Mouse (Mus musculus) liver, adult (tissue): ENCODE measurements around the gene Agps.
"Not testable (repeated sequence)": the region's sequence is repeated elsewhere in the genome, so short reads cannot be mapped to it uniquely, and the experiment has no call there.

Source experiments
- GATA4 ChIP-seq: IDR thresholded peaks from 2 replicates; pipeline ENCODE4 v1.6.1; 2014; ENCODE audit warnings: mild to moderate bottlenecking, low read length; ENCODE audit not compliant: insufficient replicate concordance

The Agps gene

GRCm38 (mm10) chr2:75950685-75951084, 118.7 kb downstream of the Agps start:
- no peak for TF ChIP-seq GATA4

- TF ChIP-seq GATA4, result no peak
Measured at GRCm38 (mm10) chr2:75953320-75953719, 121.3 kb downstream of the Agps start.

- no peak for TF ChIP-seq GATA4
Measured at GRCm38 (mm10) chr2:75955709-75956108, 123.7 kb downstream of the Agps start.

GRCm38 (mm10) chr2:75959183-75959849, 127.3 kb downstream of the Agps start:
- no peak for TF ChIP-seq GATA4

- TF ChIP-seq GATA4, result no peak
Measured at GRCm38 (mm10) chr2:75959850-75960365, 127.9 kb downstream of the Agps start.

DNA sequence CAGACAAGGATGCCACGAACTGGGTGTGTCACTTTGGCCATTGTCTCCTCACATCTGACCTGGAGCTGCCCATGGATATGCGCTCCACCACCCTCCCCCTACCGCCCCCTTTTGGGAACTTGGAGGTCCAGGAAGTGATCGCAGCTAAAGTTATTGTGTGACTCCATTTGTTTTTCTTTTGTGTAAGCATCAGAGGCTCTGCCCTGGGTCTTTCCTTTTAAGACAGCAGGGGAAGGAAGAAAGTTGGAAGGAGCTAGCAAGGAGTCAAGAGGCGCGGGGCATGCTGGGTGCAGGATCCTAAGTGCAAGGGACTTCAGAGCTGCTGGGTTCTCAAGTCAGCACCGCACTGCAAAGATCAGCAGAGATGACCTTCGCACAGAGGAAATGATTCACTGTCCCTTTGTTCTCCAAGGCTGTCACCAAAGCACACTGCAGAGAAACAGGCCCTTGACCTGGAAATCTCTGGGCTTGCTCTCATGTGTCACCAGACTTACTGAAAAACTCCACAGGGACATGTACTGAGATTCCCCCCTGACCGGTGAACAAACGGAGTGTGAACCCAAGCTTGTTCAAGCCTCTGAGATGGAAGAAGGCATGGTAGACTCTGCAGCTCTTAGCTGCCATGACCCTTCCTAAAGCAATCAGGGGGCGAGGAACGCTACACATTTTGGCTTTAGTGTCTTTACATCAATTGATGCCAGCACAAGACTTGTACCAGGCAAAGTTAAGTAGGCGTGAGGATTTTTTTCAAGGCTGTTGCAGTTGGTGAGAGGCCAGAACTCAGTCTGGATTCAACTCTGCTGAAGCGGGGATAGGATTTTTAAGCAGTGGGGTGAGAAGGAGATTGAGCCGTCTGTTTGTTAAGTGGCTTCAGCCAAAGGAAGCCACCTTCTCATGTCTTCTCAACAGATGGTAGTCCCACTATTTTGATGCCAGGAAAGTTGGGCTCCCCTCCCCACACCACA, 128.7 kb downstream of the Agps start:
- TF ChIP-seq GATA4, result peak; percentile 60; the same call in 1 of the 2 replicates

GRCm38 (mm10) chr2:75963211-75963840, 131.3 kb downstream of the Agps start:
- no peak for TF ChIP-seq GATA4

DNA sequence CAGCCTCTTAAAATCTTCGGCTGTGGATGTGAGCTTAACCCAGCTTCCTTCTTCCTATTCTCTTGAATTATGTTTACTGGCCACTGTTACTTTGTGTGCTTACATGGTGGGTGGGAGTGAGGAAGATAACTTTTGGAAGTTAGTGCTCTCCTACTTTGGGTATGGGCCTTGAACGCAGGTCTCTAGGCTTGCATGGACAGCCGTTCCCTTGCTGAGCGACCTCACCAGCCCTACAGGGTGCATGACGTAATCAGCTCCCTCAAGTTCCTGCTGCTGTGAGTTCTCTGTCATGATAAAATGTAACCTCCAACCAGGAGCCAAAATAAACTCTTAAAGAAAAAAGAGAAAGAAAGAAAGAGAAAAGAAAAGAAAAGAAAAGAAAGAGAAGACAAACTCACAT, 132.1 kb downstream of the Agps start:
- no peak for TF ChIP-seq GATA4

- peak; percentile 25; the same call in 1 of the 2 replicates for TF ChIP-seq GATA4
Measured at GRCm38 (mm10) chr2:75964512-75964911, 132.5 kb downstream of the Agps start.

DNA sequence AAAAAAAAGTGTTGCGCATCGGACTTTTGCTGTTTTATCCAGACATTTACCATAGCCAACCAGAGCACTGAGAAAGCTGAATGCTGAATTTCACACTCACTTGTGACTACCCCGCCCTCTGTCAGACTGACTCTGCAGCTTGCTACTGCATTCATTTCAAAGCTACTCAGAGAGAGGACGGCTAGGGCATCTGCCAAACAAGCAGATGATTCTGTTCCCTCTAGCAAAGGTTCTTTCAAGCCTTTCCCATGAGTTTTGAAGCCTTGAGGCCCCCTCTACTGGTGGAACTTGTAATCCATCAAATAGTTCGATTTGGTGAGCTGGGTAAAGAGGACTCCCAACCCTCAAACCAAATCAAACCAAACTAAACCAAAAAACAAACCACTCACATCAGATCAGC, 133.0 kb downstream of the Agps start:
- no peak for TF ChIP-seq GATA4

GRCm38 (mm10) chr2:75974131-75974530, 142.2 kb downstream of the Agps start:
- no peak for TF ChIP-seq GATA4

- not testable (repeated sequence) for TF ChIP-seq GATA4
Measured at GRCm38 (mm10) chr2:75977752-75978368, 145.9 kb downstream of the Agps start, which contains the start of gene Ttc30a2. Gene Ttc30a2, minus strand, starts transcription at chr2:75978170.
